Comparison of ENCODE assay signal across 9 mouse cellular contexts in genomic region chr11:35011521-35012476, GRCm38 (mm10).
DNase-seq lines count a peak whose midpoint lies in the region; ATAC-seq and TF ChIP-seq lines count a peak whose summit lies in the region.
"Had no signal": no experiment of that assay in that cellular context is flagged by ENCODE, and none has a peak within 500 bp of the region (broad histone marks: within the 10 kb centered on the region; RNA-seq: fewer than 3 reads in every experiment).

No protein-coding gene starts in this region.

- peaks cover 3% of the 10 kb centered on the region; the same call in 1 of the 2 replicates for H3K4me1 ChIP-seq in stomach, embryonic 14.5 days (ENCODE audit: control insufficient read depth, insufficient read depth, low read length)
- H3K4me1 ChIP-seq in stomach, postnatal 0 days (replicated peaks; ENCODE audit: control insufficient read depth, insufficient read depth), result no peaks in the 10 kb centered on the region
- peaks cover 7% of the 10 kb centered on the region for H3K4me1 ChIP-seq in limb, embryonic 14.5 days (ENCODE audit: control insufficient read depth, insufficient read depth, low read length)

- peak overlapping the region; percentile 66 for H3K27ac ChIP-seq in stomach, embryonic 14.5 days (ENCODE audit: low read length)
- no peak overlapping the region for H3K27ac ChIP-seq in stomach, postnatal 0 days (replicated peaks)
- 0 out of 2 replicates have a peak overlapping the region, but pooled peaks have one; percentile 22 for H3K27ac ChIP-seq in limb, embryonic 14.5 days (replicated peaks; ENCODE audit: low read depth, low read length)
- H3K27ac ChIP-seq: neural tube, embryonic 12.5 days had no signal

- no peak for TF ChIP-seq POLR2A in limb, embryonic 14.5 days (IDR thresholded peaks at IDR 0.05; ENCODE audit: borderline replicate concordance, extremely low read depth, insufficient read depth, insufficient read length)

- H3K36me3 ChIP-seq in stomach, embryonic 14.5 days (ENCODE audit: control insufficient read depth, insufficient read depth, low read length), result no peaks in the 10 kb centered on the region
- no peaks in the 10 kb centered on the region for H3K36me3 ChIP-seq in stomach, postnatal 0 days (ENCODE audit: control insufficient read depth, insufficient read depth, low read length)
- H3K36me3 ChIP-seq in limb, embryonic 14.5 days (ENCODE audit: control insufficient read depth, insufficient read depth, low read length), result no peaks in the 10 kb centered on the region
- H3K36me3 ChIP-seq: neural tube, embryonic 12.5 days had no signal

- TF ChIP-seq CTCF in stomach, postnatal 0 days (IDR thresholded peaks at IDR 0.05; ENCODE audit: low read depth), result no peak

- H3K4me3 ChIP-seq in stomach, embryonic 14.5 days (ENCODE audit: low read depth, low read length), result no peak overlapping the region
- no peak overlapping the region for H3K4me3 ChIP-seq in stomach, postnatal 0 days (ENCODE audit: low read depth, low read length)
- H3K4me3 ChIP-seq in limb, embryonic 14.5 days (replicated peaks; ENCODE audit: low read length), result no peak overlapping the region
- H3K4me3 ChIP-seq: neural tube, embryonic 12.5 days had no signal

- peak; percentile 72; the same call in 1 of the 2 replicates for ATAC-seq in stomach, embryonic 14.5 days (ENCODE audit: insufficient number of reproducible peaks, insufficient read depth, low FRiP score, low read depth)
- no peak for ATAC-seq in stomach, postnatal 0 days (ENCODE audit: low FRiP score, low TSS enrichment)
- no peak for ATAC-seq in limb, embryonic 14.5 days (ENCODE audit: low FRiP score, low read depth)
- no peak for ATAC-seq in cerebellum, adult (ENCODE audit: insufficient number of reproducible peaks, low FRiP score, low TSS enrichment)

- no peak for DNase-seq in stomach, postnatal 0 days (ENCODE audit: low spot score)
- DNase-seq in frontal cortex, postnatal 36 days (ENCODE audit: low spot score in 2 of 2), result peak; percentile 20 to 63
- peak; percentile 68 for DNase-seq in limb, embryonic 14.5 days (ENCODE audit: low spot score)
- no peak for DNase-seq in thymus, postnatal 25 days
- no peak for DNase-seq in heart, adult 8-10 months (ENCODE audit: low spot score)
- no peak for DNase-seq in gastrocnemius, postnatal 36 days

- TF ChIP-seq EP300 in stomach, postnatal 0 days (optimal IDR thresholded peaks at IDR 0.05), result no peak

- no peaks in the 10 kb centered on the region for H3K9me3 ChIP-seq in stomach, embryonic 14.5 days (ENCODE audit: control insufficient read depth, low read depth, low read length)
- H3K9me3 ChIP-seq in stomach, postnatal 0 days (ENCODE audit: control insufficient read depth, low read length), result no peaks in the 10 kb centered on the region
- no peaks in the 10 kb centered on the region for H3K9me3 ChIP-seq in limb, embryonic 14.5 days (ENCODE audit: control insufficient read depth, low read length)
- H3K9me3 ChIP-seq: neural tube, embryonic 12.5 days had no signal

- H3K27me3 ChIP-seq in stomach, embryonic 14.5 days (ENCODE audit: control insufficient read depth, insufficient read depth, low read length), result no peaks in the 10 kb centered on the region
- no peaks in the 10 kb centered on the region for H3K27me3 ChIP-seq in stomach, postnatal 0 days (ENCODE audit: control insufficient read depth, insufficient read depth, low read length)
- no peaks in the 10 kb centered on the region for H3K27me3 ChIP-seq in limb, embryonic 14.5 days (ENCODE audit: control insufficient read depth, insufficient read depth, low read length)
- H3K27me3 ChIP-seq: neural tube, embryonic 12.5 days had no signal

- peak overlapping the region; percentile 16; the same call in 1 of the 2 replicates for H3K4me2 ChIP-seq in stomach, embryonic 14.5 days (replicated peaks; ENCODE audit: low read depth, low read length)
- H3K4me2 ChIP-seq in stomach, postnatal 0 days (replicated peaks; ENCODE audit: low read depth), result no peak overlapping the region
- H3K4me2 ChIP-seq in limb, embryonic 14.5 days (replicated peaks; ENCODE audit: low read depth, low read length, severe bottlenecking), result no peak overlapping the region
- H3K4me2 ChIP-seq: neural tube, embryonic 12.5 days had no signal

- no peak overlapping the region for H3K9ac ChIP-seq in stomach, embryonic 14.5 days (replicated peaks; ENCODE audit: low read depth, low read length)
- H3K9ac ChIP-seq in stomach, postnatal 0 days (ENCODE audit: low read length), result no peak overlapping the region
- no peak overlapping the region for H3K9ac ChIP-seq in limb, embryonic 14.5 days (ENCODE audit: low read depth, low read length, severe bottlenecking)
- H3K9ac ChIP-seq: neural tube, embryonic 12.5 days had no signal

- WGBS in stomach, embryonic 14.5 days, result 20% methylated on average over 24 of the region's 24 CpGs
- WGBS in stomach, postnatal 0 days, result 26% methylated on average over 24 of the region's 24 CpGs
- 41% methylated on average over 24 of the region's 24 CpGs for WGBS in limb, embryonic 14.5 days

- intact Hi-C loops in gastrocnemius, postnatal 36 days (cut with DNase I), result no loop called here

Comparison
In these comparisons a context has a peak if more than half of its experiments do, and no peak if none do; other contexts are left out.
1. DNase-seq: peak in frontal cortex, postnatal 36 days (2 of 2) and limb, embryonic 14.5 days (single experiment); none in stomach, postnatal 0 days (single experiment), thymus, postnatal 25 days (single experiment), heart, adult 8-10 months (single experiment) and gastrocnemius, postnatal 36 days (0 of 2).